Mouse (Mus musculus) neural tube, embryonic 13.5 days (tissue): ENCODE measurements around the gene Vamp8. TPM values are rescaled to one million over a fixed set of nuclear protein-coding genes. Genes with fewer than 3 reads are reported as not detected.

Experiments
- ATAC-seq: fragments of 200-750 bp; cut with Nextera tagmentation; 2 replicates; pipeline ENCODE4 v1.8.0; 2017; ENCODE audit warnings: low read depth, mild to moderate bottlenecking, moderate TSS enrichment, moderate library complexity
- H3K27ac ChIP-seq: fragments of 300-500 bp; sonication (generic); replicated peaks from 2 replicates; pipeline ENCODE4 v1.5.1; 2015; ENCODE audit warnings: moderate library complexity, mild to moderate bottlenecking, inconsistent platforms
- H3K27me3 ChIP-seq: fragments of 300-500 bp; sonication (generic); 2 replicates; pipeline ENCODE4 v1.6.1; 2015; ENCODE audit warnings: mild to moderate bottlenecking, inconsistent platforms
- H3K36me3 ChIP-seq: fragments of 300-500 bp; sonication (generic); 2 replicates; pipeline ENCODE4 v1.6.1; 2015; ENCODE audit warnings: mild to moderate bottlenecking, inconsistent platforms
- H3K4me1 ChIP-seq: fragments of 300-500 bp; sonication (generic); replicated peaks from 2 replicates; pipeline ENCODE4 v1.6.1; 2015; ENCODE audit warnings: inconsistent platforms
- H3K4me2 ChIP-seq: fragments of 300-500 bp; sonication (generic); 2 replicates; pipeline ENCODE4 v1.6.1; 2015; ENCODE audit warnings: inconsistent platforms, mild to moderate bottlenecking, moderate library complexity
- H3K4me3 ChIP-seq: fragments of 300-500 bp; sonication (generic); 2 replicates; pipeline ENCODE4 v1.5.1; 2015; ENCODE audit warnings: mild to moderate bottlenecking, inconsistent platforms
- H3K9ac ChIP-seq: fragments of 300-500 bp; sonication (generic); 2 replicates; pipeline ENCODE4 v1.6.1; 2015; ENCODE audit warnings: moderate library complexity, mild to moderate bottlenecking, inconsistent platforms
- H3K9me3 ChIP-seq: fragments of 300-500 bp; sonication (generic); 2 replicates; pipeline ENCODE4 v1.6.1; 2016; ENCODE audit warnings: inconsistent platforms
- WGBS: fragments of 180-500 bp; shearing (Covaris S2); methylation state at CpG from one replicate; pipeline ENCODE4 v1.1.7; 2015; 5-methylcytosine and 5-hydroxymethylcytosine counted together
- polyA plus RNA-seq: library from polyadenylated mRNA; unstranded; fragments of >200 nt; fragmentation: Nextera tagmentation; extraction: Ambion mirVana; gene quantifications from 2 replicates; pipeline ENCODE4 v1.2.1, GENCODE M21; 2015

Gene Vamp8
- polyA plus RNA-seq, 1 experiment from 2014 or later: 28.9 TPM

DNA sequence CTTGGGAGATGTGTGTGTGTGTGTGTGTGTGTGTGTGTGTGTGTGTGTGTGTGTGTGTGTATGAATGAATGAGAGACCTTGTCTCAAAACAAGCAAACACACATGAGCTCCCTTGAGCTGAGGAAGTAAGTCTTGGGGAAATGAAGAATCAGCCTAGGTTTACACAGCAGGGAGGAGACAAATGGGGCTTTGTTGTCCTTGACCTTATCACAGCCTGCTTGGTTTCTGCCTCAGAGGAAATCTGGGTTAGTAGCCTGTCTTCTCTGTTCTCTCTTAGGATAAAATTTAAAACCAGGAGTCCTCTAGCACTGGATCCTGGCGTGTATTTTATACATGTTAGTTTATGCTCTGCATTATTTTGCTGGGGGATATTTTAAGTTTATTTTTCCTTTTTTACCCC is 29.3 kb upstream of the Vamp8 start:
- H3K9me3 ChIP-seq: no peaks in the 10 kb centered on the region
- peaks cover 14% of the 10 kb centered on the region for H3K4me1 ChIP-seq
- H3K36me3 ChIP-seq: peaks cover 71% of the 10 kb centered on the region
- H3K27me3 ChIP-seq: no peaks in the 10 kb centered on the region
- no peak overlapping the region for H3K4me3 ChIP-seq
- WGBS: 81% methylated on average over 1 of the region's 1 CpGs
- ATAC-seq: no peak
- H3K4me2 ChIP-seq: no peak overlapping the region
- no peak overlapping the region for H3K9ac ChIP-seq
- no peak overlapping the region for H3K27ac ChIP-seq

DNA sequence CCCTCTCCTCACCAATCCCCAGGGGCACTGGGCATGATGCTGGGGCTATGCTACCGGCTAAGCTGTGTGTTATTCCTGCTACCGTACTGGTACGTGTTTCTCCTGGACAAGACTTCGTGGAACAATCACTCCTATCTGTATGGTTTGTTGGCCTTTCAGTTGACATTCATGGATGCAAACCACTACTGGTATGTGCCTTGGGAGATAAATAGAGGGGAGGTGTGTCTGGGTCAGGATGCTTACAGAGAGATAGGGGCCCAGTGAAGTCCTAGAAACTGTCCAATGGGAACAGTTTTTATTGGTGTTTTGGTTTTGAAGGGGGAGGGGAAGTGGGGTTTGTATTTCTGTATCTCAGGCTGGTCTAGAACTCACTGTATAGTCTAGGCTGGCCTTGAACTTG is 27.8 kb upstream of the Vamp8 start:
- Histone ChIP-seq H3K4me3 (no peak overlapping the region), H3K36me3 (peaks cover 56% of the 10 kb centered on the region), H3K4me1 (peaks cover 24% of the 10 kb centered on the region), H3K27me3 (no peaks in the 10 kb centered on the region), H3K4me2 (no peak overlapping the region), H3K9ac (no peak overlapping the region), H3K9me3 (no peaks in the 10 kb centered on the region), H3K27ac (no peak overlapping the region)
- no peak for ATAC-seq
- 90% methylated on average over 4 of the region's 4 CpGs for WGBS

DNA sequence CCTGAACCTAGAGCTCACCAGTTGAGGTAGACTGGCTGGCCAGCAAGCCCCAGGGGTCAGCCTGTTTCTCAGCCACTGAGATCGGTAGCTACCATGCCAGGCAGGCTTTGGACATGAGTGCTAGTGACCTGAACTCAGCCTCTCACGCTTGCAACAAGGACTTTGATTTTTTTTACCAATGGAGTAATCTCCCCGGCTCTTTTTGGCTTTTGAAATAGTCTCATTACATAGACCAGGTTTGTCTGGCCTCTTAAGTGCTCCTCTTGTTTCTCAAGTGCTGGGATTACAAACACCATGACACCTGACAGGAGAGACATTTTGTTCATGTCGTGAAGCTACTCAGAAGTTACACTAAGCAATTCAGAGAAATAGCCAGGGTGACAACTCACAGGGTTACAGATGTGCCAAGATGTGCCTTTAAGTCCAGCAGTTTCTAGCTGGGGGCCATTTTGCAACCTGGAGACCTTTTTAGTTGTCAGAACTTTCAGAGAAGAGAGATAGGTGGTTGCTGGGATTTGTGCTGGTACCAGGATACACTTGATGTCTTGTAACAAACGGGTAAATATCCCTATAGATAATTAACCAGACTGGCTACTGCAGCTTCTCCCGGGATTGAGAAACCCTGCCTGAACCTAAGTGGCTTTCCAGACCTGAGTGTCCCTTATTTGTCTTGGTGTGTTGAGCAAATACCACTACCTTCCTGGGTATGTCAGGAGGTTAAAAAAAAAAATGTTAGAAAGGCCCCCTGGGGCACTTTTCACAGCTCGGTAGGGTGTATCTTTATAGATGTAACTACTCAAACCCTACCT is 25.7 kb upstream of the Vamp8 start:
- Histone ChIP-seq H3K27me3 (no peaks in the 10 kb centered on the region), H3K4me2 (no peak overlapping the region), H3K9me3 (no peaks in the 10 kb centered on the region), H3K27ac (no peak overlapping the region), H3K9ac (no peak overlapping the region), H3K36me3 (peaks cover 35% of the 10 kb centered on the region), H3K4me3 (no peak overlapping the region), H3K4me1 (peaks cover 24% of the 10 kb centered on the region)
- no peak for ATAC-seq
- 84% methylated on average over 7 of the region's 7 CpGs for WGBS

DNA sequence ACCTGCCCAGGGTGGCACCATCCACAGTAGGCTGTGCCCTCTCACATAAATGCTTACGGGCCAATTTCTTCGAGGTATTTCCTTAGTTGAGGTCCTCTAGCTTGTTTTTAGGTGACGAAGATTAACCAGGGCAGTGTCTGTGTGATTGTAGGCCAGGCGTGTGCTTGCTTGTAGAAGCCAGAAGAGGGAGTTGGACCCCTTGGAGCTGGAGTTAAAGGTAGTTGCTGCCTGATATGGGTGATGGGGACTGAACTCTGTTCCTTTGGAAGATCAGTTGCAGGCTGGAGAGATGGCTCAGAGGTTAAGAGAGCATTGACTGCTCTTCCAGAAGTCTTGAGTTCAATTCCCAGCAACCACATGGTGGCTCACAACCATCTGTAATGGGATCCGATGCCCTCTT is 24.7 kb upstream of the Vamp8 start:
- no peak for ATAC-seq
- Histone ChIP-seq H3K27ac (no peak overlapping the region), H3K4me1 (peaks cover 24% of the 10 kb centered on the region), H3K36me3 (peaks cover 25% of the 10 kb centered on the region), H3K4me3 (peak overlapping the region; percentile 69), H3K9me3 (no peaks in the 10 kb centered on the region), H3K9ac (peak overlapping the region; percentile 88), H3K4me2 (peak overlapping the region; percentile 89), H3K27me3 (no peaks in the 10 kb centered on the region)
- WGBS: 85% methylated on average over 5 of the region's 5 CpGs

DNA sequence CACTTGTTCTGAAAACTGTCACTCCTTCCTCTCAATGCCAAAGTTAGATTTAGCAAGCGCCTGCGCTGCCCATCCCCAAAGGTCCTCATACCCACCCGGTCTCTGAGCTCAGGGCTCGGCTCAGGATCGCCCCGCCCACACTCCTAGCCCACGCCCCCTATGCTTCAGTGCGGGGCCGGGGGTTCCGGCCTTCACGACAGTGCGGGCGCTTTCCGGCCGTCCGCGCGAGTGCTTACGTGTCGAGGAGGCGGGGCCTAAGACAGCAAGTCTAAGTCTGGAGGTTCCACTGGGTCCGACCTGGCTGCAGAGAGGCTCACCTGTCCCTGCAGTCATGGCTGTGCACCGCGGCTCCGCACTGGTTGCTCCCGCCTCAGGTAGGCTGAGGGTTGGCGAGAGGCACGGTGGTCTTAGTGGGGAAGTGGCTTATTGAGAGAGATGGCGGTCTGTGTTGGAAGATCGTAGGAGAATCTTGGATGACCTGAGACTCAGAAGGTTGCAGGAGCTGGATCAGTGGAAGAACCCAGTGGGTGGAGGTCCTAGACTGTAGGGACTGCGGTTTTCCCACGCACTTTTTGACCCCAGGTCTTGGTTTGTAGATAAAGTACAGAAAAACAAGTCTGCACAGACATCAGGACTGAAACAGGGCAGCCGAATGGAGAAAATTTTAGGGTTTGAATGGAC is 23.7 kb upstream of the Vamp8 start, which contains the start of gene Ggcx:
Gene Ggcx, plus strand, starts transcription at position 233 of the 681 bp plus-strand sequence.
- H3K4me2 ChIP-seq: peak within 1 kb of the TSS; percentile 89
- peak within 1 kb of the TSS; percentile 88 for H3K9ac ChIP-seq
- peak within 1 kb of the TSS; percentile 69 for H3K4me3 ChIP-seq
- H3K27ac ChIP-seq: peak within 1 kb of the TSS; percentile 70
- WGBS: 2% methylated on average over 33 of the region's 33 CpGs
- peak; percentile 95 for ATAC-seq
- no peaks in the 10 kb centered on the region for H3K9me3 ChIP-seq
- H3K27me3 ChIP-seq: no peaks in the 10 kb centered on the region
- peaks cover 17% of the 10 kb centered on the region for H3K36me3 ChIP-seq
- H3K4me1 ChIP-seq: peaks cover 24% of the 10 kb centered on the region

DNA sequence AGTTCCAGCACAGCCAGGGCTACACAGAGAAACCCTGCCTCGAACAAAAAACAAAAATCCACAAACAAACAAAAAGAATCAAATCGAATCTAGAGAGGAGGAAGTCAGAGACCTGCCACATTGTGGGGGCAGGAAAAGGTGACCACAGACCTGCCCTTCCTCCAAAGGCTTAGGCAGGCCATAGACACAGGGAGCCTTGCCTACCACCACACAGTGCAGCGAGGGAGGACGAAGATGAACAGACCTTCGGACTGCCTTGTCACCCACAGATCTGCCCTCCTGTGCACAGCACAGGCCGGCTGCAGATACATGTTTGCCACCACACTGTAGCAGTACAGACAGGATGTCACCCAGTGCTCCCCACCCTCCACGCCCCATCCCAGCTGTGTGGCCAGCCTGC is 20.0 kb upstream of the Vamp8 start:
- 88% methylated on average over 7 of the region's 7 CpGs for WGBS
- Histone ChIP-seq H3K4me2 (no peak overlapping the region), H3K4me3 (no peak overlapping the region), H3K9ac (no peak overlapping the region), H3K36me3 (no peaks in the 10 kb centered on the region), H3K27me3 (no peaks in the 10 kb centered on the region), H3K4me1 (peaks cover 16% of the 10 kb centered on the region), H3K27ac (no peak overlapping the region), H3K9me3 (no peaks in the 10 kb centered on the region)
- no peak for ATAC-seq

DNA sequence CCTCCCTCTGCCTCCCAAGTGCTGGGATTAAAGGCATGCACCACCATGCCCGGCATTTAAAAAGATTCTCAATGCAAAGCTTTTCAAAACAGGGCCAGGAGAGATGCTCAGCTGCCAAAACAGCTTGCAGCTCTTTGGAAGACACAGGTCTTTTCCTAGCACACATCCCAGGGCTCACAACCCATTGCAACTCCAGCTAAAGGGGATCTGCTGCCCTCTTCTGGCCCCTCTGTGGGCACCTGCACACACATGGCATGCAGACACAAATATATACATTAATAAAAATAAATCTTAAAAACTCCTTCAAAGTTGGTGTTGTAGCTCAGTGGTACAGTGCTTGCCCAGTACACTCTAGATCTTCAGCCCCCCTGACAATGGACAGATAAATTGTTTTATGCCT is 19.5 kb upstream of the Vamp8 start:
- 36% methylated on average over 1 of the region's 1 CpGs for WGBS
- Histone ChIP-seq H3K27ac (no peak overlapping the region), H3K4me1 (peaks cover 11% of the 10 kb centered on the region), H3K36me3 (no peaks in the 10 kb centered on the region), H3K27me3 (no peaks in the 10 kb centered on the region), H3K9me3 (no peaks in the 10 kb centered on the region), H3K9ac (no peak overlapping the region), H3K4me3 (no peak overlapping the region), H3K4me2 (no peak overlapping the region)
- ATAC-seq: no peak

DNA sequence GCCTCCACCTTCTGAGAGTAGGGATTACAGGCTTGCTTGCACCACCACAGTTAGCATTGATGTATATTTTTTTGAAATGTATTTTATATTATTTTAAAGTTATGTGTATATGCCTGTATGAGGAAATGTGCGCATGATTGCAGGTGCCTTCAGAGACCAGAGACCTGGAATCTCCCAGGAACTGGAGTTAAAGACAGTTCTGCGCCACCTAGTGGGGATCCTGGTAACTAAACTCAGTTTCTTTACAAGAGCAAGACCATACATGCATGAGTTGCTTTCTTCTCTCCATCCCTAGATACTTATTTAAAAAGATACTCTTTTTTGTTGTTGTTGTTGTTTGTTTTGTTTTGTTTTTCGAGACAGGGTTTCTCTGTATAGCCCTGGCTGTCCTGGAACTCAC is 19.1 kb upstream of the Vamp8 start:
- H3K4me3 ChIP-seq: no peak overlapping the region
- peaks cover 7% of the 10 kb centered on the region for H3K4me1 ChIP-seq
- H3K36me3 ChIP-seq: no peaks in the 10 kb centered on the region
- no peak for ATAC-seq
- no peak overlapping the region for H3K27ac ChIP-seq
- H3K9ac ChIP-seq: no peak overlapping the region
- H3K9me3 ChIP-seq: no peaks in the 10 kb centered on the region
- 20% methylated on average over 3 of the region's 3 CpGs for WGBS
- no peaks in the 10 kb centered on the region for H3K27me3 ChIP-seq
- no peak overlapping the region for H3K4me2 ChIP-seq

DNA sequence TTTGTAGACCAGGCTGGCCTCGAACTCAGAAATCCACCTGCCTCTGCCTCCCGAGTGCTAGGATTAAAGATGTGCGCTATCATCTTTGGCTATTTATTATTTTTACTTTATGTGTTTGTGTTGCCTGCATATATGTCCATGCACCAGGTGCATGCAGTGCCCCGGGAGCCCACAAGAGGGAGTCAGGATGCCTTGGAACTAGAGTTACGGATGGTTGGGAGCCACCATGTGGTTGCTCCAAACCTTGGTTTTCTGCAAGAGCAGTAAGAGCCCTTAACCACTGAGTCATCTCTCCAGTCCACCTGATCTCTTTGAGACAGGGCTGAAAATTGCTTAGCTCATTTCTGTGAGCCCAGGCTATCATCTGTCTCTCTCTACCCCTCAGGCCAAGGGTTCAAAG is 16.6 kb upstream of the Vamp8 start:
- Histone ChIP-seq H3K4me3 (no peak overlapping the region), H3K9ac (no peak overlapping the region), H3K4me1 (no peaks in the 10 kb centered on the region), H3K9me3 (no peaks in the 10 kb centered on the region), H3K4me2 (no peak overlapping the region), H3K27ac (no peak overlapping the region), H3K27me3 (no peaks in the 10 kb centered on the region), H3K36me3 (no peaks in the 10 kb centered on the region)
- WGBS: 1% methylated on average over 5 of the region's 5 CpGs
- peak; percentile 37 for ATAC-seq

DNA sequence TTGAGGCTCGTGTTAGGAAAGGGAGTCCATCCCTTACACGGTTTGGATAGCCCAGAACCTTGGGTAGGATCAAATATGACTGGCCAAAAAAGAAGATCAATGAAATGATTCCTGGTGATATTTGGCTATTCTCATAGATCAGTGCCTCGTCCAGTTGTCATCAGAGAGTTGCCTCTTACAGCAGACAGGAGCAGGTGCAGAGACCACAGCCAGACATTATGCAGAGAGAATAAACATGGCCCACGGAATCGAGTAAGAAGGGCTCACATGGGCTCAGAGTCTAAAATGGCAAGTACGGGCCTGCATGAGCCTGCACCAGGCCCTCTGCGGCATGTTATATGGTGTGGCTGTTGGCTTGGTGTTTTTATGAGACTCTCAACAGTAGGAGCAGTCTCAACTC is 14.9 kb upstream of the Vamp8 start:
- Histone ChIP-seq H3K27ac (no peak overlapping the region), H3K36me3 (no peaks in the 10 kb centered on the region), H3K27me3 (no peaks in the 10 kb centered on the region), H3K4me3 (no peak overlapping the region), H3K4me1 (no peaks in the 10 kb centered on the region), H3K9ac (no peak overlapping the region), H3K4me2 (no peak overlapping the region), H3K9me3 (no peaks in the 10 kb centered on the region)
- no peak for ATAC-seq
- WGBS: 86% methylated on average over 7 of the region's 7 CpGs

DNA sequence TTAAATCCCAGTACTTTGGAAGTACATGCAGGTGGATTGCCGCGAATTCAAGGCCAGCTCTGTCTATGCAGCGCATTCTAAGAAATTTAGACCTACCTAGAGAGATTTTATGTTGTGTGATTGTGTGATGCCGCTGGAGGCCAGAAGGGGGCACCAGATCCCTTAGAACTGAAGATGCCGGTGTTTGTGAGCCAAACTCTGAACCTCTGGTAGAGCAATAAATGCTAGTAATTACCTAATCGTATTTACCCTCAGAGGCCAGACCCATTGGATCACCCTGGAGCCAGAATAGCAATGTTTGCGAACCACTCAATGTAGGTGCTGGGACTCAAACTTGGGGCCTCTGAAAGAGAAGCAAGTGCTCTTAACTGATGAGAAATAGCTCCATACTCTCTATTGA is 11.4 kb upstream of the Vamp8 start:
- Histone ChIP-seq H3K4me2 (no peak overlapping the region), H3K9me3 (no peaks in the 10 kb centered on the region), H3K4me1 (no peaks in the 10 kb centered on the region), H3K4me3 (no peak overlapping the region), H3K27ac (no peak overlapping the region), H3K27me3 (no peaks in the 10 kb centered on the region), H3K36me3 (no peaks in the 10 kb centered on the region), H3K9ac (no peak overlapping the region)
- 17% methylated on average over 7 of the region's 7 CpGs for WGBS
- no peak for ATAC-seq

DNA sequence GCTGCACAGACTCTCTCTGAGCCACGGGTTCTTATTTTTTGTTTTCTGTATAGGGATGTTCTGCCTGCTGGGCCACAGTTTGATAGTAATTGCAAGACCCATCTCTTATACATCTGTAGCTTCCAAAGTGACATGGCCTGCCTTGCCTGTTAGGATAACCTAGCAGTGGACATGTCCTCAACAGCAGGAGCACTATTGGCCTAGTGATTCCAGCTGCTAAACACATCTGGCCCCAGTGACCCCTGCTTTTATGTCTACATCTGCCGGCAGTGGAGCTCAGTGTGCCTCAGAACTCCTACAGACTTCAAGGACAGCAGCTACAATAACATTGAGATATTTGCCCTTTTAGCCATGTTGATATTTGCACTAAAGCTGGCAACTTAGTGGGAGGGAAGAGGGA is 9.5 kb upstream of the Vamp8 start:
- H3K36me3 ChIP-seq: no peaks in the 10 kb centered on the region
- no peak for ATAC-seq
- no peaks in the 10 kb centered on the region for H3K9me3 ChIP-seq
- no peak overlapping the region for H3K27ac ChIP-seq
- no peak overlapping the region for H3K9ac ChIP-seq
- no peak overlapping the region for H3K4me2 ChIP-seq
- H3K4me1 ChIP-seq: no peaks in the 10 kb centered on the region
- H3K27me3 ChIP-seq: no peaks in the 10 kb centered on the region
- WGBS: 69% methylated on average over 2 of the region's 2 CpGs
- H3K4me3 ChIP-seq: no peak overlapping the region
